Mouse (Mus musculus): ENCODE data around the gene Gm15097. TPM values are rescaled to one million over a fixed set of nuclear protein-coding genes. Genes with fewer than 3 reads are reported as not detected.
"Not testable (repeated sequence)": the region's sequence is repeated elsewhere in the genome, so short reads cannot be mapped to it uniquely, and the experiment has no call there.

Gm15097 gene
- not detected in 2 replicates for polyA plus RNA-seq (2015; fragmentation: Nextera tagmentation; extraction: Ambion mirVana)

- not testable (repeated sequence) for H3K27ac ChIP-seq; ATAC-seq (replicated peaks; ENCODE audit: low FRiP score); H3K36me3 ChIP-seq; H3K9me3 ChIP-seq (replicated peaks); H3K4me3 ChIP-seq (replicated peaks); H3K9ac ChIP-seq; H3K4me2 ChIP-seq; H3K27me3 ChIP-seq; H3K4me1 ChIP-seq
- WGBS = no CpG with 5 or more reads among the region's 6 CpGs
Measured at GRCm38 (mm10) chrX:149784173-149784572, at the start of gene Gm15097. TSS of gene Gm15097 (plus strand) at chrX:149784473.

GRCm38 (mm10) chrX:149762853-149763252, 21.4 kb upstream of the Gm15097 start:
- H3K4me1 ChIP-seq; H3K9me3 ChIP-seq (replicated peaks); H3K36me3 ChIP-seq; H3K27ac ChIP-seq; ATAC-seq (replicated peaks; ENCODE audit: low FRiP score); H3K27me3 ChIP-seq; H3K4me2 ChIP-seq; H3K4me3 ChIP-seq (replicated peaks); H3K9ac ChIP-seq: not testable (repeated sequence)
- 50% methylated on average over 4 of the region's 4 CpGs for WGBS

- H3K27me3 ChIP-seq; H3K4me3 ChIP-seq (replicated peaks); H3K4me1 ChIP-seq; H3K36me3 ChIP-seq; H3K27ac ChIP-seq; H3K4me2 ChIP-seq; H3K9ac ChIP-seq; H3K9me3 ChIP-seq (replicated peaks); ATAC-seq (replicated peaks; ENCODE audit: low FRiP score): not testable (repeated sequence)
- WGBS = 88% methylated on average over 6 of the region's 6 CpGs
Measured at GRCm38 (mm10) chrX:149811178-149811577, 26.9 kb downstream of the Gm15097 start.

Other genes starting within 250 kb of the Gm15097 start
- gene Gm10439, start 189.9 kb upstream of the Gm15097 start, polyA plus RNA-seq (2015; fragmentation: Nextera tagmentation; extraction: Ambion mirVana) = not detected in 2 replicates
- not detected in 2 replicates for gene Gm15091, start 157.2 kb downstream of the Gm15097 start, polyA plus RNA-seq (2015; fragmentation: Nextera tagmentation; extraction: Ambion mirVana)